Mouse (Mus musculus) kidney, adult 2 months (tissue): Measurements from ENCODE around the gene Taar6.

Experiments used
- CTCF ChIP-seq: fragments of 200-500 bp; conservative IDR thresholded peaks from 2 replicates; pipeline ENCODE4 v1.5.1; 2011; ENCODE audit warnings: low read depth, mild to moderate bottlenecking, control low read depth, low read length, moderate library complexity, mixed read lengths; ENCODE audit not compliant: insufficient read depth, insufficient read length
- POLR2A ChIP-seq: fragments of 200-500 bp; IDR thresholded peaks from one replicate; pipeline ENCODE4 v1.6.1; 2011; ENCODE audit warnings: low read depth, low read length, control low read depth

GRCm38 (mm10) chr10:23948026-23948425 lies 37.4 kb downstream of the Taar6 start:
- TF ChIP-seq CTCF (no peak), POLR2A (no peak)
